Mouse (Mus musculus) kidney, adult 10 weeks (tissue): ENCODE results near the gene Mrln. TPM values are rescaled to one million over a fixed set of nuclear protein-coding genes. Genes with fewer than 3 reads are reported as not detected.

Experiments used
- polyA plus RNA-seq: library from polyadenylated mRNA; stranded (reverse); fragments of 350-450 nt; fragmentation: Illumina TruSeq; extraction: RNeasy Lipid Tissue Mini Kit (QIAGEN cat#74804); gene quantifications from one replicate; pipeline ENCODE4 v1.2.3, GENCODE M21; 2014; ENCODE audit warnings: low read depth, low replicate concordance

The Mrln gene
- polyA plus RNA-seq: not detected

DNA sequence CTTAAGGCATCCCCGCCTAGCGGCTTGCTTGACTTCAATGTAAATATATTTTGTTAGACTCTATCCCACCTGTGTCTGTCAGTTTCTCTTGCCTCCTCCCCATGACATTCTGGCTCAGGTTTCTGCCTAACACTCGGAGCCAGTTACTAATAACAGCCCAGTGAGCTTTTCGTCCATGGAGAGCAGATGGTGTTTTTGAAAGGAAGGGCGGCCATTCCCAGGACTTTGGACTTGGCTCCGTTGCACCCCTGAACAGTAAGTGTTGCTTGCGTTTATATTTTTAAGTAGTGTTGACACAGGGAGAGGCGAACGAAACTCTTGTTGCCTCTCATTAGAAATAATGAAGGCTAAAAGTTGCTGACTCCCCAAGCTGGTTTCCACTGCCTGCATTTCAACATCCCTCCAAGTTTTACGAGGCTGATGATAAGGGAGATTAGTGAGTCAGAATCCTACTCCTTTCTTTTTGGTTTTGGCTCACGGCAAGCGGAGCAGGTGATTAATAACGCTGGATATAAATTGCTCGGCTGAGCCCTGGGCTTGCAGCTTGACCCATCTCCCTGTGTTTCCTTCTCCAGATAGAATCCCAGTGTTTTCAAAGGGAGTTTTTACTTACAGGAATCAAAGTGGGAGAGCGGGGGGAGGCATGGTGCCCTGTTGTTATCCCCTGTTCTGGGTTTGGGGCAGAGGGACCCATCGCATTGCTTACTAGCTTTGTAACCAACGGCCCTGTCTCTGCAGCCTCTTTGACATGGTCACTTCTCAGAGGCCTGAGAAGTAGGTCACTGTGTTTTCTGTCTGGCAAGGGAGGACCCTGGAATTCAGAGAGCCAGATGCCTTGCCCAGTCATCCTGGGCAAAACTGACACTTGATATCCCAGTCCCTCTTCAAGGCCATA is at the start of gene Mrln:
Gene Mrln, plus strand, starts transcription at position 160 of the 895 bp plus-strand sequence.

GRCm38 (mm10) chr10:70244921-70245558 is 40.6 kb downstream of the Mrln start, which contains the start of gene Slc16a9:
TSS of gene Slc16a9 (plus strand) at chr10:70245100.

Other genes with a start within 250 kb of the Mrln start
- 33.3 TPM for gene Ccdc6, start 107.5 kb upstream of the Mrln start, polyA plus RNA-seq
- 76.3 TPM for gene Slc16a9, start 40.4 kb downstream of the Mrln start, polyA plus RNA-seq
- 8.4 TPM for gene Fam13c, start 235.8 kb downstream of the Mrln start, polyA plus RNA-seq